Mouse (Mus musculus) forebrain, postnatal 0 days (tissue): ENCODE data around the gene Zfp239. TPM values are rescaled to one million over a fixed set of nuclear protein-coding genes. Genes with fewer than 3 reads are reported as not detected.
"Not testable (repeated sequence)": the region's sequence is repeated elsewhere in the genome, so short reads cannot be mapped to it uniquely, and the experiment has no call there.

Experiments used
- ATAC-seq: fragments of 200-750 bp; cut with Nextera tagmentation; 2 replicates; pipeline ENCODE4 v1.8.0; 2017; ENCODE audit warnings: mild to moderate bottlenecking, moderate library complexity
- DNase-seq: peaks from one replicate; pipeline ENCODE4 v3.0.0-alpha.2; 2015
- H3K27ac ChIP-seq: fragments of 300-500 bp; sonication (generic); 2 replicates; pipeline ENCODE4 v1.5.1; 2014; ENCODE audit warnings: low read depth, mild to moderate bottlenecking, antibody characterized with exemption, low read length, moderate library complexity, mixed read lengths
- H3K27me3 ChIP-seq: fragments of 300-500 bp; sonication (generic); 2 replicates; pipeline ENCODE4 v1.6.1; 2014; ENCODE audit warnings: mild to moderate bottlenecking, low read length, mixed read lengths; ENCODE audit not compliant: insufficient read depth
- H3K36me3 ChIP-seq: fragments of 300-500 bp; sonication (generic); 2 replicates; pipeline ENCODE4 v1.6.1; 2014; ENCODE audit warnings: mild to moderate bottlenecking, moderate library complexity; ENCODE audit not compliant: insufficient read depth
- H3K4me1 ChIP-seq: fragments of 300-500 bp; sonication (generic); 2 replicates; pipeline ENCODE4 v1.6.1; 2014; ENCODE audit warnings: antibody characterized with exemption; ENCODE audit not compliant: insufficient read depth
- H3K4me2 ChIP-seq: fragments of 300-500 bp; sonication (generic); 2 replicates; pipeline ENCODE4 v1.6.1; 2014; ENCODE audit warnings: low read depth, mild to moderate bottlenecking, moderate library complexity
- H3K4me3 ChIP-seq: fragments of 300-500 bp; sonication (generic); 2 replicates; pipeline ENCODE4 v1.5.1; 2014; ENCODE audit warnings: low read depth, low read length, mixed read lengths
- H3K9ac ChIP-seq: fragments of 300-500 bp; sonication (generic); 2 replicates; pipeline ENCODE4 v1.6.1; 2014; ENCODE audit warnings: mild to moderate bottlenecking
- H3K9me3 ChIP-seq: fragments of 300-500 bp; sonication (generic); 2 replicates; pipeline ENCODE4 v1.6.1; 2016; ENCODE audit warnings: low read length
- CTCF ChIP-seq: sonication (generic); IDR thresholded peaks from 2 replicates; pipeline ENCODE4 v1.5.1; 2016; ENCODE audit warnings: antibody characterized with exemption, control low read depth, low read depth
- WGBS: fragments of 180-500 bp; shearing (Covaris S2); extraction: QIAGEN DNeasy Blood & Tissue Kit; methylation state at CpG from one replicate; pipeline ENCODE4 v1.1.7; 2014; 5-methylcytosine and 5-hydroxymethylcytosine counted together
- polyA plus RNA-seq: library from polyadenylated mRNA; unstranded; fragments of >200 nt; fragmentation: Nextera tagmentation; extraction: Ambion mirVana; gene quantifications from 2 replicates; pipeline ENCODE4 v1.2.1, GENCODE M21; 2015
- total RNA-seq: library from RNA; depleted of rRNA; stranded (reverse); fragments of >200 nt; gene quantifications from 2 replicates; pipeline ENCODE4 v1.2.3, GENCODE M21; 2014

Zfp239 gene
- total and polyA plus RNA-seq, 2 experiments from 2014 or later: 16.2 to 24.2 TPM

- H3K4me1 ChIP-seq: peaks cover 8% of the 10 kb centered on the region; the same call in 1 of the 2 replicates
- H3K4me3 ChIP-seq: peak overlapping the region; percentile 56
- H3K36me3 ChIP-seq: no peaks in the 10 kb centered on the region
- no peak overlapping the region for H3K27ac ChIP-seq
- TF ChIP-seq CTCF: no peak
- DNase-seq (no peak), ATAC-seq (peak; percentile 12; the same call in 1 of the 2 replicates)
- no peaks in the 10 kb centered on the region for H3K27me3 ChIP-seq
- peak overlapping the region; percentile 92 for H3K4me2 ChIP-seq
- H3K9me3 ChIP-seq: no peaks in the 10 kb centered on the region
- 76% methylated on average over 8 of the region's 8 CpGs for WGBS
- H3K9ac ChIP-seq: no peak overlapping the region
These were observed 565 bp downstream of the Zfp239 start for GRCm38 (mm10) chr6:117862465-117862864.

DNA sequence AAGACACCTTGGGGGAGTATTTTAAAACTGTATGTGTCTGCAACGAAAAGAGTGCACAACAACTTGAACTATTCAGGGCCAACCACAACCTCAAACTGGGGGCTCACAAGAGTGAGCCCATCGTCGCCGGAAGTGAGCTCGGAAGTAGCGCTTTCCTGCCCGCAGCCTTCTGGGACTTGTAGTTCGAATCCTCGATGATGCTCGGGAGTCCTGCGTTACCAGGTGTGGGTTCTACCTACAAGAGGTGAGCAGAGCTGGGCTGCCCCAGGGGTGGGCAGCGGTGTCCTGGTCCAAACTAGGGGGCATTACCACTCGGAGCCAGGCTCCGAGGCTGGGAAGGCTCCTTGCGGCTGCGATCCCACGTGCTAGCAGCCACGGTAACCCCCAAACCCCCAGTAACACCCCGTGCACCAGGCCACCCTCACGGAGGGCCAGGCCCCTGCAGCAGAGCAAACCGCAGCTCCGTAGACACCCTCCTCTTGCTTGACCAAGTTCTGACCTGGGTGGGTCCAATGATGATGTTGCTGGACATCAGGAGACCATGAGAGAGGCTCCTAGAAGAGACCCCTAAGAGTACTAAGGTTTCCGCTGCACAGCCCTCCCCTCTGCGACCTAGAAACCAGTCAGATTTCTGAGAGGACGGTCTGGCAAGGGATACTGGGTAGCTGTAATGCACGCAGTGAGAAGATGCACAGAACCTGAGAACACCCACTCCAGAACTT lies 1.2 kb downstream of the Zfp239 start:
- 2% methylated on average over 26 of the region's 26 CpGs for WGBS
- Histone ChIP-seq H3K4me3 (peak overlapping the region; percentile 56), H3K4me1 (peaks cover 8% of the 10 kb centered on the region; the same call in 1 of the 2 replicates), H3K4me2 (peak overlapping the region; percentile 92), H3K27ac (no peak overlapping the region; the same call in 1 of the 2 replicates), H3K27me3 (no peaks in the 10 kb centered on the region), H3K36me3 (no peaks in the 10 kb centered on the region), H3K9me3 (no peaks in the 10 kb centered on the region), H3K9ac (peak overlapping the region; percentile 74)
- DNase-seq (peak; percentile 81), ATAC-seq (peak; percentile 96)
- TF ChIP-seq CTCF: no peak

GRCm38 (mm10) chr6:117863751-117864150 lies 1.9 kb downstream of the Zfp239 start:
- WGBS: 91% methylated on average over 8 of the region's 8 CpGs

DNA sequence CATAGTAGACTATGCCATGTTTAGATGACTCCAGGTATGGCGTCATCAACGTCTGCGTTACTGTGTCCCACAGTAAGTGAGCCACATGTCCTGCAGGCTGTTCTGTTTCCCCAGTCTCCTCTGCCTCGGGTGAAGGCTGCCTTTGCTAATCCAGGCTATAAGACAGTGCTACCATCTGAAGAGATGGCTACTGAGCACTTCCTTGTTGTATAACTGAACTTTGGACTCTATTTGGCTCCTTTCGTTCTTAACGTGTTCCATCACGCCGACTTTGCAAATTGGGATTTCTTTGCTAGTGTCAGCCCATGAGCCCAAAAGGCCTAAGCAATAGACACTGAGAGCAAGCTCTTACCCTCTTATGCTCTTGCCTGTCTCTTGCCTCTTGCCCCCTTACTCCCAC lies 6.3 kb downstream of the Zfp239 start:
- TF ChIP-seq CTCF: no peak
- no peak overlapping the region for H3K9ac ChIP-seq
- H3K4me1 ChIP-seq: peaks cover 5% of the 10 kb centered on the region; the same call in 1 of the 2 replicates
- H3K27ac ChIP-seq: no peak overlapping the region
- H3K4me3 ChIP-seq: no peak overlapping the region
- 90% methylated on average over 8 of the region's 8 CpGs for WGBS
- no peak overlapping the region for H3K4me2 ChIP-seq
- H3K27me3 ChIP-seq: no peaks in the 10 kb centered on the region
- DNase-seq: no peak
- peaks cover 5% of the 10 kb centered on the region; the same call in 1 of the 2 replicates for H3K36me3 ChIP-seq
- no peaks in the 10 kb centered on the region for H3K9me3 ChIP-seq
- no peak for ATAC-seq

More at GRCm38 (mm10) chr6:117863751-117864150, 1.9 kb downstream of the Zfp239 start:
- peak overlapping the region; percentile 56 for H3K4me3 ChIP-seq
- peaks cover 8% of the 10 kb centered on the region; the same call in 1 of the 2 replicates for H3K4me1 ChIP-seq
- H3K27ac ChIP-seq: no peak overlapping the region
- peak overlapping the region; percentile 92 for H3K4me2 ChIP-seq
- no peaks in the 10 kb centered on the region for H3K36me3 ChIP-seq
- no peaks in the 10 kb centered on the region for H3K27me3 ChIP-seq
- no peak for DNase-seq
- no peak for ATAC-seq
- no peak for TF ChIP-seq CTCF
- peak overlapping the region; percentile 74; the same call in 1 of the 2 replicates for H3K9ac ChIP-seq
- H3K9me3 ChIP-seq: no peaks in the 10 kb centered on the region

DNA sequence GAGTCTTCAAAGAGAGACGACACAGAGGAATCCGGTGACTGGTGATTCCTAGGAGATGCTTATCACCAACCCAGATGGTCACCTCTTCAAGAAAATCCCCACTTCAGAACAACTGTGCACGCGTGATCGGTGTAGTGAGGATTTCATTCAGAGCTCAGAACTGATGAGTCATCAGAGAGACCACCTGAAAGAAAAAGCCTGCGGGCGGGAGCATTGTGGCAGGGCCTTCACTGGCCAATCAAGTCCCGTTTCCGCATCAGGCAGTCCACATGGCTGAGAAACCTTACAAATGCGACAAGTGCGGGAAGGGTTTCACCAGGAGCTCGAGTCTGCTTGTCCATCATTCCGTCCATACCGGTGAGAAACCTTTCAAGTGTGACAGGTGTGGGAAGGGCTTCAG lies 9.1 kb downstream of the Zfp239 start:
- Histone ChIP-seq H3K4me1 (no peaks in the 10 kb centered on the region), H3K4me2 (no peak overlapping the region), H3K9ac (no peak overlapping the region), H3K27me3 (no peaks in the 10 kb centered on the region), H3K36me3 (peaks cover 5% of the 10 kb centered on the region; the same call in 1 of the 2 replicates), H3K4me3 (no peak overlapping the region), H3K27ac (no peak overlapping the region), H3K9me3 (no peaks in the 10 kb centered on the region)
- ATAC-seq: no peak
- TF ChIP-seq CTCF: no peak
- WGBS: 82% methylated on average over 14 of the region's 14 CpGs
- DNase-seq: no peak

DNA sequence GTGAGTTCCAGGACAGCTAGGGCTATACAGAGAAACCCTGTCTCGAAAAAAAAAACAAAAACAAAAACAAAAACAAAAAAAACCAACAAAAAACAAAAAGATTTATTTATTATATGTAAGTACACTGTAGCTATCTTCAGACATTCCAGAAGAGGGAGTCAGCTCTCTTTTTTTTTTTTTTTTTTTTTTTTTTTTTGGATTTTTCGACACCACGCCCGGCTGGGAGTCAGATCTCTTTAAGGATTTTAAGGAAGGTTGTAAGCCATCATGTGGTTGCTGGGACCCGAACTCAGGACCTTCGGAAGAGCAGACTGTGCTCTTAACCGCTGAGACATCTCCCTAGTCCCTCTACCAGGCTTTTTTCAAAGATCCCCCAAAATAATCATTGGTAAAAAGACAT lies 11.6 kb downstream of the Zfp239 start:
- not testable (repeated sequence) for H3K9me3 ChIP-seq, DNase-seq, H3K36me3 ChIP-seq, H3K4me3 ChIP-seq, H3K4me1 ChIP-seq, H3K4me2 ChIP-seq, ATAC-seq, H3K27ac ChIP-seq, H3K9ac ChIP-seq, H3K27me3 ChIP-seq
- 90% methylated on average over 7 of the region's 7 CpGs for WGBS

- TF ChIP-seq CTCF: no peak
- Histone ChIP-seq H3K9ac (no peak overlapping the region), H3K27ac (no peak overlapping the region), H3K27me3 (no peaks in the 10 kb centered on the region), H3K9me3 (no peaks in the 10 kb centered on the region), H3K4me3 (no peak overlapping the region), H3K36me3 (peaks cover 5% of the 10 kb centered on the region; the same call in 1 of the 2 replicates), H3K4me2 (no peak overlapping the region), H3K4me1 (peaks cover 3% of the 10 kb centered on the region; the same call in 1 of the 2 replicates)
- no peak for DNase-seq
- ATAC-seq: no peak
- WGBS: 79% methylated on average over 3 of the region's 3 CpGs
These were observed 12.9 kb downstream of the Zfp239 start for GRCm38 (mm10) chr6:117874621-117875281.
